Mouse (Mus musculus) liver, adult 2 months (tissue): Measurements from ENCODE around the gene Nrxn3.

Source experiments
- CTCF ChIP-seq: fragments of 200-500 bp; IDR thresholded peaks from 2 replicates; pipeline ENCODE4 v1.5.1; 2011; ENCODE audit warnings: low read depth, low read length, control low read depth
- POLR2A ChIP-seq: fragments of 200-500 bp; IDR thresholded peaks from 2 replicates; pipeline ENCODE4 v1.6.1; 2011; ENCODE audit warnings: low read length, control low read depth; ENCODE audit not compliant: insufficient read depth; ENCODE audit errors: extremely low read depth

DNA sequence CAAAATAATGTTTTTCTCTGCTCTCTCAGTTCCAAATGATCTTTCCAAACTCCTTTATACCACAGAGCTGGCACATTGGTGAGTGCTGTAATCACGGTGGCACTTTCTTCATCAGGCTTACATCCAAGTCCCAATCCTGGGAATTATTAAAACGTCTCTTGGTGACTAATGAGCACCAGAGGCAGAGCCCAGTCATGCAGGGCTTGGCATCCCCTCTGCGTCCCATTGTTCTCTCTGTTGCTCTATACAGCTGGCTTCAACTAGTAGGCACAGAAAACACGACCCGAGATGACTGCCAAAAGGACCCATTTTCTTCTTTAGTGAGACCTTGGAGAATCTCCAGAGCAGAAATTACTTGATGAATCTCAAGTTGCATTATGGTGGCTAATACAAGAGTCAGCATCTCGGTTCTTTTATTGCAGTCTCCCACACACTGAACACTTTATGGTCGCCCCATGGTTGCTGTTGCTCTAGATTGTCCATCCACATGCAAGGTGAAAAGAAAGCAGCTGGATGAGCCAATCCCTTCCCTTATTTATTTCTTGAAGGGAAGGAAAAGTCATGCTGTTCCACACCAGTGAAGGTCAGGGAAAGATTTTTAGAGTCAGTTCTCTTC is 1552.1 kb downstream of the Nrxn3 start:
- TF ChIP-seq POLR2A (no peak), CTCF (no peak)
